In the genomic region with DNA sequence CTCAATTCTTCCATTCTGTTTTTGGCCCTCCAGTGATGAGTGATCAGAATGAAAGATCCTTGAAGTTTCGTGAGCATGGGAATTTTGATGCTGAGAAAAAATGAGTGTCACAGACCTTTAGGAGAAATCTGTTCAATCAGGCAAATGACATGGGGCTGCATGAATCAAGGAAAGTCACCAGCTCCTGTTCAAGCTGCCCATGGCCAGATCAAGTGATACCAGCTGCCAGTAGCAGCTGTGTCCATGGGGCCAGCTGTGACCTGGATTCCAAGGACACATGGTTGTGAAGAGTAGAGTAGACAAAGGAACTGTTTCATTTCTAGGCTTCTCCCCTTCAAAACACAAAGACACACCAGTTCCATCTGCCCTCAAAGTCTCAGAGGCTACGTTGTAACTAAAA, we compare ENCODE assay signal across 10 mouse cellular contexts.
DNase-seq lines count a peak whose midpoint lies in the region; ATAC-seq and TF ChIP-seq lines count a peak whose summit lies in the region.
"Had no signal": no experiment of that assay in that cellular context is flagged by ENCODE, and none has a peak within 500 bp of the region (broad histone marks: within the 10 kb centered on the region; RNA-seq: fewer than 3 reads in every experiment).

No protein-coding gene starts in this region.

- TF ChIP-seq EP300 in stomach, postnatal 0 days (optimal IDR thresholded peaks at IDR 0.05): no peak

- no peak overlapping the region for H3K4me2 ChIP-seq in stomach, embryonic 15.5 days
- H3K4me2 ChIP-seq in stomach, postnatal 0 days (replicated peaks; ENCODE audit: low read depth): no peak overlapping the region
- no peak overlapping the region for H3K4me2 ChIP-seq in kidney, embryonic 15.5 days
- H3K4me2 ChIP-seq: midbrain, embryonic 15.5 days had no signal

- DNase-seq in heart, embryonic 10.5 days (ENCODE audit: low spot score): no peak
- no peak for DNase-seq in heart, adult 8-10 months (ENCODE audit: low spot score)
- DNase-seq in stomach, postnatal 0 days (ENCODE audit: low spot score): no peak
- DNase-seq in testis, postnatal 14 days (ENCODE audit: low spot score): peak; percentile 60
- DNase-seq in layer of hippocampus, adult 8-10 months (ENCODE audit: low spot score in 2 of 2): no peak
- DNase-seq: thymus, postnatal 4 days had no signal

- H3K36me3 ChIP-seq in heart, embryonic 10.5 days: no peaks in the 10 kb centered on the region
- H3K36me3 ChIP-seq in stomach, embryonic 15.5 days: no peaks in the 10 kb centered on the region
- no peaks in the 10 kb centered on the region for H3K36me3 ChIP-seq in stomach, postnatal 0 days (ENCODE audit: control insufficient read depth, insufficient read depth, low read length)
- no peaks in the 10 kb centered on the region for H3K36me3 ChIP-seq in kidney, embryonic 15.5 days
- H3K36me3 ChIP-seq: midbrain, embryonic 15.5 days had no signal

- H3K9me3 ChIP-seq in heart, embryonic 10.5 days: no peaks in the 10 kb centered on the region
- no peaks in the 10 kb centered on the region for H3K9me3 ChIP-seq in stomach, embryonic 15.5 days
- H3K9me3 ChIP-seq in stomach, postnatal 0 days (ENCODE audit: control insufficient read depth, low read length): no peaks in the 10 kb centered on the region
- H3K9me3 ChIP-seq in kidney, embryonic 15.5 days (replicated peaks): no peaks in the 10 kb centered on the region
- H3K9me3 ChIP-seq: midbrain, embryonic 15.5 days had no signal

- H3K27me3 ChIP-seq in heart, embryonic 10.5 days (ENCODE audit: insufficient read depth, poor library complexity, severe bottlenecking): no peaks in the 10 kb centered on the region
- no peaks in the 10 kb centered on the region for H3K27me3 ChIP-seq in stomach, embryonic 15.5 days (replicated peaks)
- no peaks in the 10 kb centered on the region for H3K27me3 ChIP-seq in stomach, postnatal 0 days (ENCODE audit: control insufficient read depth, insufficient read depth, low read length)
- H3K27me3 ChIP-seq in kidney, embryonic 15.5 days: no peaks in the 10 kb centered on the region
- H3K27me3 ChIP-seq: midbrain, embryonic 15.5 days had no signal

- no peak for ATAC-seq in stomach, embryonic 15.5 days (ENCODE audit: insufficient read depth, low FRiP score, low read depth)
- no peak for ATAC-seq in stomach, postnatal 0 days (ENCODE audit: low FRiP score, low TSS enrichment)
- ATAC-seq in kidney, embryonic 15.5 days (replicated peaks; ENCODE audit: low FRiP score): peak; percentile 57; the same call in 1 of the 2 replicates
- no peak for ATAC-seq in erythroid progenitor cell, adult 5-6 weeks (replicated peaks; ENCODE audit: low FRiP score, poor library complexity, severe bottlenecking)
- ATAC-seq: midbrain, embryonic 15.5 days had no signal

- H3K27ac ChIP-seq in heart, embryonic 10.5 days: peak overlapping the region; percentile 67; the same call in 1 of the 2 replicates
- H3K27ac ChIP-seq in stomach, embryonic 15.5 days: peak overlapping the region; percentile 40
- H3K27ac ChIP-seq in stomach, postnatal 0 days (replicated peaks): no peak overlapping the region
- peak overlapping the region; percentile 70 for H3K27ac ChIP-seq in kidney, embryonic 15.5 days
- H3K27ac ChIP-seq: midbrain, embryonic 15.5 days had no signal

- H3K4me3 ChIP-seq in heart, embryonic 10.5 days: no peak overlapping the region
- no peak overlapping the region for H3K4me3 ChIP-seq in stomach, embryonic 15.5 days (replicated peaks)
- no peak overlapping the region for H3K4me3 ChIP-seq in stomach, postnatal 0 days (ENCODE audit: low read depth, low read length)
- H3K4me3 ChIP-seq in kidney, embryonic 15.5 days (replicated peaks): no peak overlapping the region
- H3K4me3 ChIP-seq: midbrain, embryonic 15.5 days had no signal

- no peak overlapping the region for H3K9ac ChIP-seq in stomach, embryonic 15.5 days
- no peak overlapping the region for H3K9ac ChIP-seq in stomach, postnatal 0 days (ENCODE audit: low read length)
- no peak overlapping the region for H3K9ac ChIP-seq in kidney, embryonic 15.5 days
- H3K9ac ChIP-seq: midbrain, embryonic 15.5 days had no signal

- TF ChIP-seq CTCF in stomach, postnatal 0 days (IDR thresholded peaks at IDR 0.05; ENCODE audit: low read depth): no peak

- 56% methylated on average over 2 of the region's 2 CpGs for WGBS in heart, embryonic 10.5 days
- 63% methylated on average over 2 of the region's 2 CpGs for WGBS in stomach, embryonic 15.5 days
- 63% methylated on average over 2 of the region's 2 CpGs for WGBS in stomach, postnatal 0 days
- WGBS in kidney, embryonic 15.5 days: 57% methylated on average over 2 of the region's 2 CpGs

- peaks cover 49% of the 10 kb centered on the region for H3K4me1 ChIP-seq in heart, embryonic 10.5 days
- H3K4me1 ChIP-seq in stomach, embryonic 15.5 days: 0 out of 2 replicates have a peak, but pooled peaks cover 6% of the 10 kb centered on the region
- no peaks in the 10 kb centered on the region for H3K4me1 ChIP-seq in stomach, postnatal 0 days (replicated peaks; ENCODE audit: control insufficient read depth, insufficient read depth)
- H3K4me1 ChIP-seq in kidney, embryonic 15.5 days: peaks cover 7% of the 10 kb centered on the region; the same call in 1 of the 2 replicates
- H3K4me1 ChIP-seq: midbrain, embryonic 15.5 days had no signal
